Mouse (Mus musculus) hindlimb bud, embryonic 11.5 days (tissue): ENCODE data around the gene Tubgcp6.

Experiments used
- DNase-seq: peaks from one replicate; pipeline ENCODE4 v3.0.0-alpha.2; 2012; ENCODE audit warnings: low read depth, low spot score; ENCODE audit errors: extremely low spot score

The Tubgcp6 gene

DNA sequence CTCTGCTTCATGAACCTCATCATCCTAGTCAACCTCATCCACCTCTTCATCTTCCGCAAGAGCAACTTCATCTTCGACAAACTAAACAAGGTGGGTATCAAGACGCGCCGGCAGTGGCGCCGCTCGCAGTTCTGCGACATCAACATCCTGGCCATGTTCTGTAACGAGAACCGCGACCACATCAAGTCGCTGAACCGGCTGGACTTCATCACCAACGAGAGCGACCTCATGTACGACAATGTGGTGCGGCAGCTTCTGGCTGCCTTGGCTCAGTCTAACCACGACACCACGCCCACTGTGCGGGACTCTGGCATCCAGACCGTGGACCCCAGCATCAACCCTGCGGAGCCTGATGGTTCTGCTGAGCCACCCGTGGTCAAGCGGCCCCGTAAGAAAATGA is 54.7 kb downstream of the Tubgcp6 start:
- no peak for DNase-seq

GRCm38 (mm10) chr15:89067609-89068008 is 55.3 kb downstream of the Tubgcp6 start:
- no peak for DNase-seq

DNA sequence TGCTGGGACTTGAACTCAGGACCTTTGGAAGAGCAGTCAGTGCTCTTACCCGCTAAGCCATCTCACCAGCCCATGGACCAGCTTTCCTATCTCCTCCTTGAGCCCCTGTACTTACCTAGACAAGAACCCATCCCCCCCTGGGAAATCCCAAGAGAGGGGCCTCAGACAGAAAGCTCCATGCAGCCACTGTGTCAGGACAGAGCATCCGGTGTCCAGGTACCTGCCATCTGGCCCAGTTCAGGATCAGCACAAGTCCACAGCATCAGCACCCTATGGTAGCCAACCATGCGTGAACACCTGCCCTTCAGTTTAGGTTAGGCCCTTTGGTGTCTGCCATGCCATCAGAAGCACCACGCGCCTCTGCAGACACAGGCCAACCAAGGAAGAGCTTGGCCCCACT is 58.0 kb downstream of the Tubgcp6 start:
- DNase-seq: no peak

GRCm38 (mm10) chr15:89063536-89063935 is 59.4 kb downstream of the Tubgcp6 start:
- no peak for DNase-seq

GRCm38 (mm10) chr15:89063001-89063400 is 59.9 kb downstream of the Tubgcp6 start:
- no peak for DNase-seq

DNA sequence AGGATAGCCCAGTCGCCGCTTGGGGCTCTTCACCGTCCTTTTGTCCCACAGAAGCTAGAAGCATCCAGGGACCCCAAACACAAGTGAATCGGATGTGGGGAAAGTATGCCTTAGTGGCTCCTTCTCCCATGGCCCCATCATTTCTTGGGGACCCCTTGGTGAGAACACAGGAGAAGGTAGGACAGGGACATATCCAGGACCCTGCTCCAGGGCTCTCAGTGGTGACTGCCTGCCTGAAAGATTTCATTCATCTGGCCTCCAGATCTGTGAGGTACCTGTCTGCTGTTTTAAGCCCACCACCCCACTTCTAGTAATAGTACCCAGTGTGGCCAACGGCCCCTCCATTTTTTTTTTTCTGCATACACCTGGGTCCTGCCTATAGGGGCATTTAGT is 60.4 kb downstream of the Tubgcp6 start:
- no peak for DNase-seq

DNA sequence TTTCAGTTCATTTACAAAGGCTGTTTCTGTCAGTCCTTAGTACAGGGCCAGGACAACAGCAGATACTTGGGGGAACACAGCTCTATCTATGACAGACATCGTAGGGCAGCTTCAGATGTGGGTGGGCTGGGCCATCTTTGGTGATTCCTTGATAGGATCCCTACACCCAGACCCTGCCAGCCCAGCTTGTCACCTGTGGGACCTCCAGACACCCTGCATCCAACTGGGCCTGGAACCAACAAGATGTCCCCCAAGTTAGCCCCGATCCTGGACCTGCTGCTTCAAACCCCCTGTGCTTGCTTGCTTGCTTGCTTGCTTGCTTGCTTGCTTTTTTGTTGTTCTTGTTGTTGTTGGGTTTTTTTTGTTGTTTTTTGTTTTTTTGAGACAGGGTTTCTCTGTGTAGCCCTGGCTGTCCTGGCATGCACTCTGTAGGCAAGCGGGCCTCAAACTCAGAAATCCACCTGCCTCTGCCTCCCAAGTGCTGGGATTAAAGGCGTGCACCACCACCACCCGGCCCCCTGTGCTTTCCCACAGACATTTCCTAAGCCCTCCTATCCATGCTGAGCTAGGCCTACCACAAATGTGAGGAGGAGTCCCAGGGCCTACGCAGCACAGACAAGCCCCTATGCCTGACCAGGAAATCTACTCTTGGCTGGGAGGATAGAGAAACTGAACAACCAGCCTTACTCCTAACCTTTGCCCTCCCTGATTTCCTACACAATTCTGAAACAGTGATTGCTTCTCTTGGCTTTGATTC is 61.0 kb downstream of the Tubgcp6 start:
- no peak for DNase-seq

- DNase-seq: no peak
Measured at GRCm38 (mm10) chr15:89060811-89061460, 62.0 kb downstream of the Tubgcp6 start.

- DNase-seq: no peak
Measured at GRCm38 (mm10) chr15:89060032-89060681, 62.8 kb downstream of the Tubgcp6 start.

- DNase-seq: no peak
Measured at GRCm38 (mm10) chr15:89059161-89059931, 63.6 kb downstream of the Tubgcp6 start, which contains the start of gene Panx2. Gene Panx2, plus strand, starts transcription at chr15:89059734.

GRCm38 (mm10) chr15:89058736-89059135 is 64.2 kb downstream of the Tubgcp6 start:
- no peak for DNase-seq

- DNase-seq: no peak
Measured at GRCm38 (mm10) chr15:89054666-89055065, 68.2 kb downstream of the Tubgcp6 start.
